Mouse (Mus musculus) liver, embryonic 14.5 days (tissue): ENCODE data around the gene Hoxb6.

Experiments
- CTCF ChIP-seq: IDR thresholded peaks from 2 replicates; pipeline ENCODE4 v1.5.1; 2016; ENCODE audit warnings: antibody characterized with exemption, low read depth, control low read depth
- EP300 ChIP-seq: IDR thresholded peaks from 2 replicates; pipeline ENCODE4 v1.6.1; 2016; ENCODE audit warnings: antibody characterized with exemption, low read depth

DNA sequence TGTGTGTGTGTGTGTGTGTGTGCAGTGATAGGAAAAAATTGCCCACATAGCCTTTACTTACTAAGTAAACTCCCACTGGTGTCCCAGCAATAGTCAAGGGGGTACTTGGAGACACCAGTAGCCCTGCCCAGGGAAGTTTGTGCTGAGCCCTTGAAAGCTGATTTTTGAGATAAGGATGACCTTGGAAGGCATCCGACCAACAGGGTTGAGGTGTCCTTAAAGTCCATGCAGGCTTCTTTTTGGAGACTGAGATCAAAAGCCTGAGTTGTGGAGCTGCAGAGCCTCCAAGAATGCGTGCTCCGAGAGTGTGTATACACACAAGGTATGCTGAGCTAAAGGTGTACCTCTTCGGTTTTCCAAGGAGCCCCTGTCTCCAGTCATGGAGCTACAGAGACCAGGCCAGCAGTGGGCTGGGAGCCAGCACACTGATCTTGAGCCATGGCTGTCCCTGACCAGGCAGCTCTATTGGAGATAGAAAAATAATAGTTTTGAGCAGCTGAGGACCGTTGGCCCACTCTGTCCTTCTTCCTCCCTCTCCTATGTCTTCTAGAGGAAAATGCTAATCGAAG lies 29.9 kb upstream of the Hoxb6 start:
- TF ChIP-seq EP300: no peak
- no peak for TF ChIP-seq CTCF
